Mouse (Mus musculus) midbrain, embryonic 14.5 days (tissue): ENCODE results near the gene Tent5c. TPM values are rescaled to one million over a fixed set of nuclear protein-coding genes. Genes with fewer than 3 reads are reported as not detected.
A peak's percentile ranks its signal among the peaks of the same experiment; 100 is the strongest.

Source experiments
- ATAC-seq: fragments of 200-750 bp; cut with Nextera tagmentation; 2 replicates; pipeline ENCODE4 v1.8.0; 2017; ENCODE audit warnings: moderate number of reproducible peaks, moderate library complexity; ENCODE audit not compliant: low FRiP score, low TSS enrichment
- DNase-seq: peaks from one replicate; pipeline ENCODE4 v3.0.0-alpha.2; 2015
- H3K27ac ChIP-seq: fragments of 300-500 bp; sonication (generic); replicated peaks from 2 replicates; pipeline ENCODE4 v1.5.1; 2014; ENCODE audit warnings: mild to moderate bottlenecking, low read depth, low read length, moderate library complexity
- H3K27me3 ChIP-seq: fragments of 300-500 bp; sonication (generic); 2 replicates; pipeline ENCODE4 v1.6.1; 2014; ENCODE audit warnings: low read length, control low read depth, mixed read lengths; ENCODE audit not compliant: control insufficient read depth, insufficient read depth
- H3K36me3 ChIP-seq: fragments of 300-500 bp; sonication (generic); 2 replicates; pipeline ENCODE4 v1.6.1; 2014; ENCODE audit warnings: low read length, control low read depth; ENCODE audit not compliant: control insufficient read depth, insufficient read depth
- H3K4me1 ChIP-seq: fragments of 300-500 bp; sonication (generic); 2 replicates; pipeline ENCODE4 v1.6.1; 2014; ENCODE audit warnings: mild to moderate bottlenecking, antibody characterized with exemption, low read length, control low read depth; ENCODE audit not compliant: control insufficient read depth, insufficient read depth
- H3K4me2 ChIP-seq: fragments of 300-500 bp; sonication (generic); 2 replicates; pipeline ENCODE4 v1.6.1; 2014; ENCODE audit warnings: mild to moderate bottlenecking, low read length, moderate library complexity
- H3K4me3 ChIP-seq: fragments of 300-500 bp; sonication (generic); replicated peaks from 2 replicates; pipeline ENCODE4 v1.5.1; 2014; ENCODE audit warnings: low read depth, low read length
- H3K9ac ChIP-seq: fragments of 300-500 bp; sonication (generic); replicated peaks from 2 replicates; pipeline ENCODE4 v1.6.1; 2014; ENCODE audit warnings: mild to moderate bottlenecking, low read length, moderate library complexity
- H3K9me3 ChIP-seq: fragments of 300-500 bp; sonication (generic); 2 replicates; pipeline ENCODE4 v1.6.1; 2016; ENCODE audit warnings: low read length, control low read depth, mixed read lengths; ENCODE audit not compliant: control insufficient read depth
- WGBS: fragments of 180-500 bp; shearing (Covaris S2); extraction: QIAGEN DNeasy Blood & Tissue Kit; methylation state at CpG from one replicate; pipeline ENCODE4 v1.1.7; 2014; 5-methylcytosine and 5-hydroxymethylcytosine counted together
- polyA plus RNA-seq: library from polyadenylated mRNA; unstranded; fragments of >200 nt; fragmentation: Nextera tagmentation; extraction: Ambion mirVana; gene quantifications from 2 replicates; pipeline ENCODE4 v1.2.1, GENCODE M21; 2014

Gene Tent5c
- polyA plus RNA-seq, 1 experiment from 2014 or later = 3.2 TPM

GRCm38 (mm10) chr3:100495456-100495855 lies 6.3 kb upstream of the Tent5c start:
- DNase-seq (no peak), ATAC-seq (no peak)
- H3K9ac ChIP-seq = no peak overlapping the region
- H3K36me3 ChIP-seq = no peaks in the 10 kb centered on the region
- no peak overlapping the region for H3K4me2 ChIP-seq
- WGBS = 92% methylated on average over 16 of the region's 16 CpGs
- H3K27me3 ChIP-seq = no peaks in the 10 kb centered on the region
- no peaks in the 10 kb centered on the region for H3K4me1 ChIP-seq
- no peaks in the 10 kb centered on the region for H3K9me3 ChIP-seq
- H3K27ac ChIP-seq = no peak overlapping the region
- H3K4me3 ChIP-seq = no peak overlapping the region

DNA sequence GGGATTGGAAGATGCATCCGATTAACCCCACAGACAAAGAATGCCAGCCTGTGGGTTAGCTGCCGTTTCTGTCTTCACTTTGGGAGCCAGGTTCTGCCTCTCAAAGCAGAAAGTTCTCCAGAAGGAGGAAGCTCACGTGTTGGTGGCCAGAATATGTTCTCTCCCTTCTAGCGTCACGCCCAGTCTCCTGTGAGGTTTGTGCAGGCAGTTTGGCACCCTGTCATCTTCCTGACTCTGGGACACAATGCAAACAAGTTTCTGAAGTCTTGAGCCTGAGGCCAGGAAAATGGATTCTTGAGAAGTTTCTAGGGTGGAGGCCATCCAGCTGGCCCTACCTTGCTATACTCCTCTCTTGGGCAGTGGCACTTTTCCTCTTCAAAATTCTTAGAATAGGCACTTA lies 5.8 kb upstream of the Tent5c start:
- no peak overlapping the region for H3K4me2 ChIP-seq
- H3K27ac ChIP-seq = no peak overlapping the region
- ATAC-seq (no peak), DNase-seq (no peak)
- no peaks in the 10 kb centered on the region for H3K36me3 ChIP-seq
- no peaks in the 10 kb centered on the region for H3K27me3 ChIP-seq
- no peaks in the 10 kb centered on the region for H3K9me3 ChIP-seq
- H3K4me1 ChIP-seq = no peaks in the 10 kb centered on the region
- 87% methylated on average over 5 of the region's 5 CpGs for WGBS
- H3K9ac ChIP-seq = no peak overlapping the region
- H3K4me3 ChIP-seq = no peak overlapping the region

- DNase-seq (no peak), ATAC-seq (no peak)
- Histone ChIP-seq H3K9ac (no peak overlapping the region), H3K36me3 (no peaks in the 10 kb centered on the region), H3K27me3 (peaks cover 38% of the 10 kb centered on the region), H3K9me3 (no peaks in the 10 kb centered on the region), H3K27ac (no peak overlapping the region), H3K4me1 (peaks cover 10% of the 10 kb centered on the region; the same call in 1 of the 2 replicates), H3K4me3 (peak overlapping the region; percentile 67), H3K4me2 (peak overlapping the region; percentile 98)
- WGBS = 22% methylated on average over 4 of the region's 4 CpGs
Observed at GRCm38 (mm10) chr3:100490010-100490300, 831 bp upstream of the Tent5c start.

- Histone ChIP-seq H3K4me1 (peaks cover 10% of the 10 kb centered on the region; the same call in 1 of the 2 replicates), H3K27me3 (peaks cover 38% of the 10 kb centered on the region), H3K9ac (peak overlapping the region; percentile 48), H3K27ac (no peak overlapping the region), H3K36me3 (no peaks in the 10 kb centered on the region), H3K9me3 (no peaks in the 10 kb centered on the region), H3K4me2 (peak overlapping the region; percentile 98), H3K4me3 (peak overlapping the region; percentile 67)
- DNase-seq (peak; percentile 58), ATAC-seq (peak; percentile 28)
- WGBS = under 1% methylated on average over 66 of the region's 66 CpGs
Observed at GRCm38 (mm10) chr3:100488251-100489132, 632 bp downstream of the Tent5c start.

GRCm38 (mm10) chr3:100487046-100487445 lies 2.1 kb downstream of the Tent5c start:
- H3K27ac ChIP-seq = no peak overlapping the region
- DNase-seq = no peak
- H3K4me1 ChIP-seq = peaks cover 10% of the 10 kb centered on the region; the same call in 1 of the 2 replicates
- no peaks in the 10 kb centered on the region for H3K36me3 ChIP-seq
- peaks cover 38% of the 10 kb centered on the region for H3K27me3 ChIP-seq
- H3K4me2 ChIP-seq = 0 out of 2 replicates have a peak overlapping the region, but pooled peaks have one; percentile 98
- H3K9ac ChIP-seq = no peak overlapping the region
- no peak for ATAC-seq
- H3K4me3 ChIP-seq = no peak overlapping the region
- WGBS = 81% methylated on average over 2 of the region's 2 CpGs
- H3K9me3 ChIP-seq = no peaks in the 10 kb centered on the region

GRCm38 (mm10) chr3:100485390-100486132 lies 3.6 kb downstream of the Tent5c start:
- H3K9ac ChIP-seq = no peak overlapping the region
- no peak overlapping the region for H3K27ac ChIP-seq
- ATAC-seq (no peak), DNase-seq (no peak)
- H3K4me1 ChIP-seq = peaks cover 10% of the 10 kb centered on the region; the same call in 1 of the 2 replicates
- H3K4me3 ChIP-seq = no peak overlapping the region
- no peaks in the 10 kb centered on the region for H3K36me3 ChIP-seq
- no peaks in the 10 kb centered on the region for H3K9me3 ChIP-seq
- peaks cover 38% of the 10 kb centered on the region for H3K27me3 ChIP-seq
- WGBS = 47% methylated on average over 11 of the region's 11 CpGs
- H3K4me2 ChIP-seq = no peak overlapping the region

DNA sequence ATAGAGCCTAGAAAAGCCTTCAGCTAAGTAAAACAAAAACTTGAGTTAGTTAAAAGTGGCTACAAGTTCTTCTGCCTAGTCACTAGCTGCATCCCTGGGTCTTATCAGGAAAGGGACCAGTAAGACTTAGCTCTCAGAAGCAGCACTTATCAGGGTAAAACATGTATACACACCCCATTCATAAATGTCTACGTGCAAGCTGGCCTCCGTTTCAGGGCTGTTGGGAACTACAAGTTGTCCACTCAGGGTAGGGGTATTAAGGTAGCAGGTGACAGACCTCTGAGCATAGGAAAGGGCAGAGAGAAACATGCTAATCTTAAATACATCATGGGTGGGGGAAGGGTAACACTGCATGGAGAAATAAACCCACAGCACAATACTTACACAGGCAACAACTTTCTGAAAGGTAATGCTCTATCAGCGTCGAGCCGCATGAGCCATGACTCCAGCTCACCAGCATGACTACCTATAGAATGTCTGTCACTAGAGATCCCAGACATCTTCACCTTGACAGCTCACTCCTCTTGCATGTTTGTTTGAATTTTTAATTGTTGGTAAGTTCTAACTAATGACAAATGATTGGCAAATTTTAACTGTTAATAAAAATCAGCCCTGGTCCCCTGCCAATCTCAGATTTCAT lies 6.0 kb downstream of the Tent5c start:
- Histone ChIP-seq H3K9ac (no peak overlapping the region), H3K4me2 (no peak overlapping the region), H3K4me3 (no peak overlapping the region), H3K4me1 (peaks cover 2% of the 10 kb centered on the region; the same call in 1 of the 2 replicates), H3K9me3 (no peaks in the 10 kb centered on the region), H3K27ac (no peak overlapping the region), H3K27me3 (peaks cover 28% of the 10 kb centered on the region; the same call in 1 of the 2 replicates), H3K36me3 (no peaks in the 10 kb centered on the region)
- DNase-seq (no peak), ATAC-seq (no peak)
- WGBS = 96% methylated on average over 5 of the region's 5 CpGs

- Histone ChIP-seq H3K36me3 (no peaks in the 10 kb centered on the region), H3K27ac (no peak overlapping the region), H3K27me3 (peaks cover 22% of the 10 kb centered on the region; the same call in 1 of the 2 replicates), H3K4me2 (no peak overlapping the region), H3K4me1 (no peaks in the 10 kb centered on the region), H3K4me3 (no peak overlapping the region), H3K9me3 (no peaks in the 10 kb centered on the region), H3K9ac (no peak overlapping the region)
- WGBS = 74% methylated on average over 7 of the region's 7 CpGs
- DNase-seq = no peak
- no peak for ATAC-seq
Observed at GRCm38 (mm10) chr3:100482324-100482911, 6.7 kb downstream of the Tent5c start.
